Mouse (Mus musculus) gastrocnemius, postnatal 4 days (tissue): ENCODE results near the gene Mrm2. TPM values are rescaled to one million over a fixed set of nuclear protein-coding genes. Genes with fewer than 3 reads are reported as not detected.

ENCODE experiments used
- total RNA-seq, 2 experiments: library from RNA; stranded (reverse); gene quantifications; 2 replicates each; pipeline ENCODE4 v1.2.3; 2021

Mrm2 gene
- total RNA-seq, 2 experiments from 2014 or later, result 7.3 to 7.6 TPM

Other genes with a start within 250 kb of the Mrm2 start
- 10 to 100 TPM; 20.4 to 24.9 TPM for gene Mad1l1, start 10.3 kb downstream of the Mrm2 start, total RNA-seq
- gene Nudt1, start 10.2 kb downstream of the Mrm2 start, total RNA-seq, result 10 to 100 TPM in 1 of 2 experiments, 1 to 10 TPM in 1; 8.6 to 12.1 TPM
- gene Snx8, start 57.4 kb upstream of the Mrm2 start, total RNA-seq, result 10 to 100 TPM; 19.6 to 24.5 TPM
- gene Eif3b, start 87.4 kb upstream of the Mrm2 start, total RNA-seq, result 100 to 1,000 TPM; 105 to 110 TPM
- not detected for gene Gm4869, start 113.7 kb upstream of the Mrm2 start, total RNA-seq
- 10 to 100 TPM; 17.3 to 18.4 TPM for gene Chst12, start 173.7 kb upstream of the Mrm2 start, total RNA-seq
- not detected for gene Grifin, start 233.2 kb upstream of the Mrm2 start, total RNA-seq